Mouse (Mus musculus): ENCODE data around the gene Gga2.

DNA sequence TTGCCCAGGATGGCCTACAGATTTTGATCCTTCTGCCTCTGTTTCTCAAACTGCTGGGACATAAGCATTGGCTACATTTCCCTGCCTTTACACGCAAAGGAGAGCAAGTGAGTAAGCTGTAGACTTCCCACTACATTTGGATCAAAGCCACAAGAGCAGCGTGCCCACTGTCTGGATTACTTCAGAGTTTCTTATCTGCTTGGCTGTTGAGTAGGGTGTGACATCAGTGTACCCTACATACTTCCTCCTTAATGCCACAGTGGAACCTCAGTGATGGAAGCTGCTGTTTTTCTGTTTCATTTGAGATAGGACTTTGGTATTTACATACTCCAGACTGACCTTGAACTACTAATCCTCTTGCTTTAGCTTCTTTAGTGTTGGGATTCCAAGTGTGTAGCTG lies 25.8 kb upstream of the Gga2 start:
- TF ChIP-seq TCF12 (IDR thresholded peaks at IDR 0.05; ENCODE audit: low read depth, low read length) (peak; percentile 63; the same call in 1 of the 2 replicates), BHLHE40 (IDR thresholded peaks at IDR 0.05; ENCODE audit: borderline replicate concordance, low read depth, low read length) (peak; percentile 76), CTCF (IDR thresholded peaks at IDR 0.05 in 2 of 3, conservative IDR thresholded peaks at IDR 0.05 in 1 of 3; ENCODE audit: control insufficient read depth in 1 of 3, insufficient read depth in 1 of 3, low read depth in 2 of 3, low read length in 3 of 3, poor library complexity in 1 of 3, severe bottlenecking in 1 of 3) (no peak), MXI1 (IDR thresholded peaks at IDR 0.05; ENCODE audit: low read depth, low read length) (peak; percentile 80), ZNF384 (IDR thresholded peaks at IDR 0.05; ENCODE audit: low read depth, low read length) (no peak)

All from MEL (cell line).